Mouse (Mus musculus) stomach, postnatal 0 days (tissue): ENCODE measurements at regions not wholly inside any gene's neighbourhood (a gene's known extent, or its start where the extent isn't known, plus 50 kb on each side); places are given as distances from the start of the nearest gene placed in this dataset.

Experiments
- CTCF ChIP-seq: IDR thresholded peaks from 2 replicates; pipeline ENCODE4 v1.5.1; 2016; ENCODE audit warnings: antibody characterized with exemption, low read depth, mild to moderate bottlenecking, moderate library complexity
- EP300 ChIP-seq: optimal IDR thresholded peaks from 2 replicates; pipeline ENCODE3; 2016; ENCODE audit warnings: antibody characterized with exemption

GRCm38 (mm10) chr7:133184905-133185594 lies 60.9 kb upstream of the Ctbp2 start:
- TF ChIP-seq CTCF (no peak), EP300 (no peak)
